Mouse (Mus musculus) lung, postnatal 0 days (tissue): ENCODE measurements around the gene Klra2. TPM values are rescaled to one million over a fixed set of nuclear protein-coding genes. Genes with fewer than 3 reads are reported as not detected.

Experiments used
- ATAC-seq: fragments of 200-750 bp; cut with Nextera tagmentation; 2 replicates; pipeline ENCODE4 v1.8.0; 2017; ENCODE audit warnings: moderate library complexity
- DNase-seq: peaks from one replicate; pipeline ENCODE4 v3.0.0-alpha.2; 2016; ENCODE audit warnings: low spot score
- H3K27ac ChIP-seq: fragments of 300-500 bp; sonication (generic); 2 replicates; pipeline ENCODE4 v1.5.1; 2014; ENCODE audit warnings: antibody characterized with exemption, mild to moderate bottlenecking, low read length, mixed read lengths
- H3K27me3 ChIP-seq: fragments of 300-500 bp; sonication (generic); replicated peaks from 2 replicates; pipeline ENCODE4 v1.6.1; 2014; ENCODE audit warnings: low read length, mixed read lengths; ENCODE audit not compliant: insufficient read depth
- H3K36me3 ChIP-seq: fragments of 300-500 bp; sonication (generic); 2 replicates; pipeline ENCODE4 v1.6.1; 2014; ENCODE audit warnings: low read length, mixed read lengths; ENCODE audit not compliant: insufficient read depth
- H3K4me1 ChIP-seq: fragments of 300-500 bp; sonication (generic); 2 replicates; pipeline ENCODE4 v1.6.1; 2014; ENCODE audit warnings: antibody characterized with exemption, low read depth, low read length, mixed read lengths; ENCODE audit not compliant: insufficient read depth
- H3K4me2 ChIP-seq: fragments of 300-500 bp; sonication (generic); replicated peaks from 2 replicates; pipeline ENCODE4 v1.6.1; 2014; ENCODE audit warnings: low read depth, mild to moderate bottlenecking, low read length, moderate library complexity, mixed read lengths
- H3K4me3 ChIP-seq: fragments of 300-500 bp; sonication (generic); 2 replicates; pipeline ENCODE4 v1.5.1; 2014; ENCODE audit warnings: low read depth, low read length
- H3K9ac ChIP-seq: fragments of 300-500 bp; sonication (generic); replicated peaks from 2 replicates; pipeline ENCODE4 v1.6.1; 2014; ENCODE audit warnings: low read depth, mild to moderate bottlenecking
- H3K9me3 ChIP-seq: fragments of 300-500 bp; sonication (generic); 2 replicates; pipeline ENCODE4 v1.6.1; 2016; ENCODE audit warnings: low read length, mixed read lengths
- CTCF ChIP-seq: IDR thresholded peaks from 2 replicates; pipeline ENCODE4 v1.5.1; 2016; ENCODE audit warnings: antibody characterized with exemption, mild to moderate bottlenecking
- EP300 ChIP-seq: IDR thresholded peaks from 2 replicates; pipeline ENCODE4 v1.6.1; 2016; ENCODE audit warnings: antibody characterized with exemption, mild to moderate bottlenecking, control low read depth
- WGBS: fragments of 180-500 bp; shearing (Covaris S2); extraction: QIAGEN DNeasy Blood & Tissue Kit; methylation state at CpG from one replicate; pipeline ENCODE4 v1.1.7; 2014; 5-methylcytosine and 5-hydroxymethylcytosine counted together
- polyA plus RNA-seq: library from polyadenylated mRNA; unstranded; fragments of >200 nt; fragmentation: Nextera tagmentation; extraction: Ambion mirVana; gene quantifications from 2 replicates; pipeline ENCODE4 v1.2.1, GENCODE M21; 2015

The Klra2 gene
- polyA plus RNA-seq, 1 experiment from 2014 or later, result 4.2 TPM

GRCm38 (mm10) chr6:131245081-131245480 is 2.1 kb downstream of the Klra2 start:
- TF ChIP-seq CTCF (no peak), EP300 (no peak)

More at GRCm38 (mm10) chr6:131245081-131245480, 2.1 kb downstream of the Klra2 start:
- Histone ChIP-seq H3K4me3 (no peak overlapping the region), H3K4me2 (no peak overlapping the region), H3K9ac (no peak overlapping the region), H3K9me3 (no peaks in the 10 kb centered on the region), H3K36me3 (no peaks in the 10 kb centered on the region), H3K27ac (no peak overlapping the region), H3K27me3 (no peaks in the 10 kb centered on the region), H3K4me1 (no peaks in the 10 kb centered on the region)
- WGBS, result 61% methylated on average over 2 of the region's 2 CpGs
- DNase-seq (no peak), ATAC-seq (no peak)

Other genes with a start within 250 kb of the Klra2 start
- 36.8 and 37.3 TPM in 2 replicates for gene Magohb, start 45.9 kb upstream of the Klra2 start, polyA plus RNA-seq
- gene Styk1, start 106.2 kb upstream of the Klra2 start, polyA plus RNA-seq, result 0.45 and 0.51 TPM in 2 replicates
- gene Ybx3, start 141.1 kb upstream of the Klra2 start, polyA plus RNA-seq, result 41.1 and 44.1 TPM in 2 replicates
- gene 5430401F13Rik, start 239.0 kb upstream of the Klra2 start, polyA plus RNA-seq, result not detected in 2 replicates
- gene Gm6619, start 239.0 kb upstream of the Klra2 start, polyA plus RNA-seq, result not detected in 2 replicates